Comparison of ENCODE assay signal across 8 mouse cellular contexts in genomic region chr11:23895060-23895426, GRCm38 (mm10). TPM values are rescaled to one million over a fixed set of nuclear protein-coding genes. Genes with fewer than 3 reads are reported as not detected.
DNase-seq lines count a peak whose midpoint lies in the region; ATAC-seq lines count a peak whose summit lies in the region.

Papolg (minus strand) TSS chr11:23895253.

- peaks cover 19% of the 10 kb centered on the region for H3K79me2 ChIP-seq in macrophage (ENCODE audit: inconsistent target)

- peak within 1 kb of the TSS; percentile 96 for H3K4me3 ChIP-seq in hindbrain, embryonic 16.5 days (ENCODE audit: low read length)
- H3K4me3 ChIP-seq in macrophage (ENCODE audit: inconsistent target), result peak within 1 kb of the TSS; percentile 80

- ATAC-seq in hindbrain, embryonic 16.5 days, result peak; percentile 100

- peak within 1 kb of the TSS; percentile 96 for H3K9ac ChIP-seq in hindbrain, embryonic 16.5 days (ENCODE audit: low read depth, low read length)

- H3K27ac ChIP-seq in hindbrain, embryonic 16.5 days (ENCODE audit: low read depth, low read length), result peak within 1 kb of the TSS; percentile 95
- peak within 1 kb of the TSS; percentile 46; the same call in 1 of the 2 replicates for H3K27ac ChIP-seq in macrophage

- WGBS in hindbrain, embryonic 16.5 days, result under 1% methylated on average over 21 of the region's 21 CpGs
- WGBS in macrophage (ENCODE audit: missing documents), result 3% methylated on average over 21 of the region's 21 CpGs

- H3K27me3 ChIP-seq in hindbrain, embryonic 16.5 days (replicated peaks; ENCODE audit: control insufficient read depth, insufficient read depth, low read length), result no peaks in the 10 kb centered on the region

- no peaks in the 10 kb centered on the region for H3K9me3 ChIP-seq in hindbrain, embryonic 16.5 days (ENCODE audit: control insufficient read depth, low read length)

- H3K4me2 ChIP-seq in hindbrain, embryonic 16.5 days (ENCODE audit: low read length), result peak within 1 kb of the TSS; percentile 72

- no peaks in the 10 kb centered on the region for H3K36me3 ChIP-seq in hindbrain, embryonic 16.5 days (ENCODE audit: control insufficient read depth, insufficient read depth, low read length)
- H3K36me3 ChIP-seq in macrophage (ENCODE audit: inconsistent target), result no peaks in the 10 kb centered on the region

- peaks cover 6% of the 10 kb centered on the region for H3K4me1 ChIP-seq in hindbrain, embryonic 16.5 days (ENCODE audit: control insufficient read depth, insufficient read depth, low read depth, low read length)

- peak; percentile 90 for DNase-seq in WW6 (ENCODE audit: low read depth, low spot score)
- peak; percentile 73 to 88 for DNase-seq in cerebellum, postnatal 4 days (ENCODE audit: low spot score in 2 of 2)
- DNase-seq in gastrocnemius, adult 18-20 months (ENCODE audit: low spot score), result peak; percentile 91
- DNase-seq in left cerebral cortex, adult 18-20 months (ENCODE audit: low spot score in 2 of 2), result peak; percentile 89 to 93
- DNase-seq in right cerebral cortex, adult 18-20 months, result peak; percentile 95
- DNase-seq in urinary bladder, postnatal 10 days (ENCODE audit: low spot score), result peak; percentile 65

RNA-seq across cellular contexts. Expression of gene Papolg, which starts in this region (rescaled TPM):
- total RNA-seq in gastrocnemius, adult 18-20 months (2021), result 1 to 10 TPM; 4.5 to 4.6 TPM
- 15.9 and 18.6 TPM in 2 replicates for polyA plus RNA-seq in hindbrain, embryonic 16.5 days (2015; fragmentation: Nextera tagmentation; extraction: Ambion mirVana)
- total RNA-seq in left cerebral cortex, adult 18-20 months (2021), result 10 to 100 TPM; 18.7 to 19.6 TPM
- total RNA-seq in macrophage (2018; cell fraction: chromatin; rRNA removed), result 10 to 100 TPM in 25 of 26 experiments, 1 to 10 TPM in 1; 9.3 to 41.3 (median 25.1) TPM
- 1 to 10 TPM; 3.7 to 8.3 (median 5.9) TPM for total RNA-seq in macrophage (2018; cell fraction: cytosol; rRNA removed)
- 10 to 100 TPM in 21 of 26 experiments, 1 to 10 TPM in 5; 7.1 to 36.8 (median 16.0) TPM for total RNA-seq in macrophage (2018; cell fraction: nucleus; rRNA removed)
- polyA plus RNA-seq in macrophage (2018), result 5.1 to 8.3 TPM (median 6.8 TPM) in 3 replicates

Comparison
In these comparisons a context has a peak if more than half of its experiments do, and no peak if none do; other contexts are left out.
1. Peak in every context shown above with its lines: DNase-seq, ATAC-seq, H3K4me3 ChIP-seq and H3K27ac ChIP-seq.